Mouse (Mus musculus): ENCODE measurements around the gene Rassf5. TPM values are rescaled to one million over a fixed set of nuclear protein-coding genes. Genes with fewer than 3 reads are reported as not detected.
"Not testable (repeated sequence)": the region's sequence is repeated elsewhere in the genome, so short reads cannot be mapped to it uniquely, and the experiment has no call there.

Rassf5 gene
- total RNA-seq, 2 experiments from 2014 or later: 20.4 to 22.8 TPM

DNA sequence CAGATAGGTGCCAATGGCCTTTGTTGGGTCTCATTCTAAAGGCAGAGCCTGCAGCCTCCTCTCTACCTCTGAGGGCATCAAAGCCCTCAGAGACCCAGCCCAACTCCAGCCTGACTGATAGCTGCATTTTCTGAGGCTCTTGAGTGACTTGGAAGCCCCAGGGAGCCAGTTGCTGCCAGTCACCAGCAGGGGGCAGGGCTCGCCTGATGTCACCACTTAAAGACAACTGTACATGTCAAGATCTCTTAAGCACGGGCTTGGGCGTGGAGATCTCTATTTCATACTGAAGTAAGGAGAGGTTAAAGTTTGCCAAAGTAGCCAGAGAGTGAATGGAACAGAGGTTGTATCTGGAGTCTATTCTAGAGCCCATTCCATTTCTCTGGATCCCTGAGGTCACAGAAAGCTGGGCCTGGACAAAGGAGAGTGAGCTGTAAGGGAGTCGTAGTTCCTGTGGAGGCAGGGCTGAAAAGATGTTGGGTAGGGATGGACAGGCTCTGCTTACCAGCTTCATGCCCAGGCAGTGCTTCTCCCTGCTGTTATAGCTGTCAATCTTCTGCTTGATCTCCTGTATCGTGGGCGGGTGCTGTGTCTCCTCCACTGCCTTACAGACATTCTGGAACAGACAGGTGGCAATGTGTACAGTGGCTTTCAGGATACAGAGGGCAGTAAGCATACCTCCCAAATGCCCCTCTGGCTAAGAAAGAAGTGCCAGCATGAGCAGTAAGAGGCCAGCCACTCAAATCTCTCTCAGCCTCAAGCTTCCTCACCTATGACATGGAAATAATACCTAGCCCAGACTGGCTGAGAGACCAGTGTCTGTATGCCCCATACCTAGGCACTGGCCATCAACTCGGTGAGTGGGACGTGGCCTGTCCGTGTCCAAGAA lies 63.2 kb downstream of the Rassf5 start:
- DNase-seq (ENCODE audit: low spot score in 2 of 2): peak; percentile 78 to 88

DNA sequence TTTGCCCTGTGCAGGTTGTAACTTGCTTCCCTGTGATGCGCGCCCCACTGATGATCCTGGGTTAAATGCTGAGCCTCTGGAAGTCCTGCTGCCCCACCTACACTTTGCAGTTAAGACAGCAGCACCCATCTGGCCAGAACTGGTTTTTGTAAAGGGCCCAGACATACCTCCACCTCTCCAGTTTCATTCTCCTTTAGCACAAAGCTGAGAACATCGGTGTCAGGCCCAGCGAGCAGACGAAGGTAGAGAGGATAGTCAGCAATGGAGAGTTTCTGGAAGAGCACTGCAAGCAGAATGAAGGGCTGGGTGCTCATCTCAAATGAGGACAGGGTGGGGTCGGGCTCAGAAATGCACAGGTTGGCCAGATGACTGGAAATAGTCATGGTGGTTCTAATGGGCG lies 64.7 kb downstream of the Rassf5 start:
- no peak for DNase-seq (ENCODE audit: low spot score in 2 of 2)

GRCm38 (mm10) chr1:131178083-131178482 lies 67.0 kb downstream of the Rassf5 start:
- no peak for DNase-seq (ENCODE audit: low spot score in 2 of 2)

DNA sequence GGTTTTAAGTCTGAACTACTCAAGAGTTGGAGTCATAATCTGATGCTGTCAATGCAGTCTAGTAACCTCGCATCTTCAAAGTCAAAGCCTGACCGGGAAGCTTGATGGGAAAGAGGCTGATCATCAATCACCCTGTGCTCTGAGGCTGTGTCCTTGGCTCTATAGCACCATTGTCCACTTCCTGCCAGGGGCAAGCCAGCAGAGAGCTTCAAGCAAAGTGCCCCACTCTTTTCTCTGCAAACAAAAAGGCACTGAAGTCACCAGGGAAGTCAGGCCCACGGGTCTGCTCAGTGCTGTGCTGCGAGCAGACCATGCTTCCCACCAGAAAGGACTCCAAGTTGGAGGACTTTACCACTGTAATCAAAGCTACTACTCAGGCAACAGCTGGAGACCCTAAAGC lies 67.8 kb downstream of the Rassf5 start:
- no peak for DNase-seq (ENCODE audit: low spot score in 2 of 2)

- DNase-seq (ENCODE audit: low spot score in 2 of 2): no peak
Observed at GRCm38 (mm10) chr1:131175819-131176218, 69.2 kb downstream of the Rassf5 start.

DNA sequence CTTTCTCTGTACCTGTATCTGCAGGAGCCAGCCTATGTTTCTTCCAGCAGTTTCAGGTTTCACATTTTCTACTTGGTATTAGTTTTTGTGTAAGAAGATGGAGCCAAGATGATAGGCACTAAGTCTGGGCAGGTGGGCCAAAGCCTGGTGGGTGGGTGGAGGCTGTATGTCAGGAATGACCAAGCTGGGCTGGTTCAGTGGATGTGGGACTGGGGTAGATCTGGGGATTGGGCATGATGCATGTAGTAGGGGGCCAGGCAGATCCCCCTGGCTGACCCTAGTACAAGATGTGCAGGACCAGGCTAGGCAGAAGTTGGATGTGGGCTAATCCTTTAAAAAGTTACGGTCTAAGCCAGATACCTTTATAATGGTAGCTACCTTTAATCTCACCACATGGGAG lies 69.9 kb downstream of the Rassf5 start:
- no peak for DNase-seq (ENCODE audit: low spot score in 2 of 2)

- DNase-seq (ENCODE audit: low spot score in 2 of 2): no peak
Observed at GRCm38 (mm10) chr1:131174299-131174861, 70.7 kb downstream of the Rassf5 start.

- no peak for DNase-seq (ENCODE audit: low spot score in 2 of 2)
Observed at GRCm38 (mm10) chr1:131173809-131174208, 71.2 kb downstream of the Rassf5 start.

GRCm38 (mm10) chr1:131173001-131173400 lies 72.1 kb downstream of the Rassf5 start:
- DNase-seq (ENCODE audit: low spot score in 2 of 2): no peak

- no peak for DNase-seq (ENCODE audit: low spot score in 2 of 2)
Observed at GRCm38 (mm10) chr1:131167612-131168011, 77.4 kb downstream of the Rassf5 start.

- no peak for DNase-seq (ENCODE audit: low spot score in 2 of 2)
Observed at GRCm38 (mm10) chr1:131164427-131164826, 80.6 kb downstream of the Rassf5 start.

DNA sequence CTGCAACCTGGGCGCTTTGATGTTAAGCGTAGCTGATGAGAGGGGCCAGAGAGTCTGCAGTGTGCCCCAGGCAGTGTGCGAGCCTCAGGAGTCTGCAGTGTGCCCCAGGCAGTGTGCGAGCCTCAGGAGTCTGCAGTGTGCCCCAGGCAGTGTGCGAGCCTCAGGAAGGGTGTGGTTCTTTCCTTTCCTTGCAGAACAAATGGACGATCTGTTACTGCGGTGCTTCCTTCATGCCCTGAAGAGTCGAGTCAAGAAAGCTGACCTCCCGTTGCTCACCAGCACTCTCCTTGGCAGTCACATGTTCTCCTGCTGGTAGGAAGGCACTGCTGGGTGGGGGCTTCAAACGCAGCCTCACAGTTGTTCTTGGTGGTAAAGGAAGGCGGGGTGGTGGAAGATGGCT lies 84.0 kb downstream of the Rassf5 start:
- DNase-seq (ENCODE audit: low spot score in 2 of 2): no peak

GRCm38 (mm10) chr1:131159573-131160327 lies 85.3 kb downstream of the Rassf5 start:
- not testable (repeated sequence) for DNase-seq (ENCODE audit: low spot score in 2 of 2)

GRCm38 (mm10) chr1:131155456-131155855 lies 89.6 kb downstream of the Rassf5 start:
- peak in 1 of 2 experiments; percentile 30 for DNase-seq (ENCODE audit: low spot score in 2 of 2)

DNA sequence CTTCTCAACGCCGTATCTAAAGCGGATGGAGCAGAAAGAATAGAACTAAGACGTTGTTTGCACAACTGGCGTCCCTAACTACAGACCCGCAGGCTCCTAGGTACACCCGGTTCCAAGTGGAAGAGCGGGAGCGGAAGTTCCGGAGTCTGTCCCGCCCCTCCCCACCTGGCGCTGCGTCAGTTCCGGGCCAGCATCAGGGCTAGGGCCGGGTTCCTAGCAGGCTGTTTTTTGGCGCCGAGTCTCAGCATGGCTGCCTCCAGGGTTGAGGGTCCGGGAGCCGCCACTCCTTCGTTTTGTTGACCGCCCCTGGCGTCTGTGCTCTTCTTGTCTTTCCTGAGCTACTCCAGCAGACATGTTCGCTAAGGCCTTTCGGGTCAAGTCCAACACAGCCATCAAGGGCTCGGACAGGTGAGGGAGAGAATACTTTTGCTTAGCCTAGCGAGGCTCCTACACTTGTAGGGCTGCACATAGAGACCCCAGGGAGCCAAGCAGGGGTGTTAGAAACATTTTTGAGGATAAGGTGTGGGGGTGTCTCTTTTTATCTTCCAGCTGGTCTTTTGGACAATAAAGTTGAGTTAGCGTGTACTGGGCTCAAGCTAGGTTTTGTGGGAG lies 91.9 kb downstream of the Rassf5 start, which contains the start of gene Eif2d:
Gene Eif2d, plus strand, starts transcription at position 164 of the 612 bp plus-strand sequence.
- peak; percentile 83 to 88 for DNase-seq (ENCODE audit: low spot score in 2 of 2)

DNA sequence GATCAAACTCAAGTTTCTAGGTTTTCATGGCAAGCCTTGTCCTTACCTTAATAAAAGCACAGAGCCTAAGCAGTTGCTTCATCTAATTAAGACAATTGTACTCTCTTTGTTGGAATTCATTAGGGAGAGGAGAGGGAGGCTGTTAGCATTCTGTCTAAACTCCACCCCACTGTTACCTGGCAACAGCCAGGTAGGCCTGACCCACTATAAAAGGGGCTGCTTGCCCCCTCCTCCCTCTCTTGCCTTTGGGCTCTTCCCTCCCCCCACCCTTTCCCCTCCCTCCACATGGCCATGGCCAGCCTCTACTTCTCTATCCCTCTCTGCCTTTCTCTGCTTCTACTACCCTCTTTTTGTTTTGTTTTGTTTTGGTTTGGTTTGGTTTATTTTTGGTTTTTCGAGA lies 95.6 kb downstream of the Rassf5 start:
- no peak for DNase-seq (ENCODE audit: low spot score in 2 of 2)

- no peak for DNase-seq (ENCODE audit: low spot score in 2 of 2)
Observed at GRCm38 (mm10) chr1:131146181-131146614, 98.9 kb downstream of the Rassf5 start.

DNA sequence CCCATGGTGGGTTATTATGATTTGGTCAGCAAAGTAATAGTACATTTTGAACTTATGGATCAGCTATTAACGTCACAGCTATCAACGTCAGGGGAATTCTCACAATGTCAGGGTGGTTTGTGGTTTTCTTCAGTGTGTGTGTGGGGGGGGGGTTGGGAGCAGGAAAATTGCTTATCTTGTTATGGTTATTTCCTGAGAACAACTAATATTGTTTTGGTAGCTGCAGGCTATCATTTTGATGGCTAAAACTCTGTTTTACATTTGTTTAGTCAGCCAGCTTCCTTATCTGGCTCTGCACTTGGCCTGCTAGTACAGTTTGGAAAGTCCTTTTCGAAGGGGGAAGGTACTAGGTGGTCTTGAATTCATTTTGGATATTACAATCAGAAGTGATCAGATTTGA lies 99.8 kb downstream of the Rassf5 start:
- DNase-seq (ENCODE audit: low spot score in 2 of 2): not testable (repeated sequence)

DNA sequence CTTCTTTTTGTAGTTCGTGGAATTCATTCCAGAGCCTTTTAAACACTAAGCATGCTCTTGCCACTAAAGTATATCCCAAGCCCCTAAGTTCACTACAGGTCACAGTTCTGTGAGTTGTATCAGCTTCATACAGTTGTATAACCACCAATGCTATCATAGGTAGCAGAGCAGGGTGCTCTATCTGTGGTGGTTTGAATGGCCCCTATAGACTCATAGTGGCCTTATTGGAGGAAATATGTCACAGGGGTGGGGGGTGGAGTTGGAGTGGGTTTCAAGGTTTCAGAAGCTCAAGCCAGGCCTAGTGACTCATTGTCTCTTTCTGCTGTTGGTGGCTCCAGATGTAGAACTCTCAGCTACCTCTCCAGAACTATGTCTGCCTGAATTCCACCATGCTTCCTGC lies 102.6 kb downstream of the Rassf5 start:
- DNase-seq (ENCODE audit: low spot score in 2 of 2): no peak

DNA sequence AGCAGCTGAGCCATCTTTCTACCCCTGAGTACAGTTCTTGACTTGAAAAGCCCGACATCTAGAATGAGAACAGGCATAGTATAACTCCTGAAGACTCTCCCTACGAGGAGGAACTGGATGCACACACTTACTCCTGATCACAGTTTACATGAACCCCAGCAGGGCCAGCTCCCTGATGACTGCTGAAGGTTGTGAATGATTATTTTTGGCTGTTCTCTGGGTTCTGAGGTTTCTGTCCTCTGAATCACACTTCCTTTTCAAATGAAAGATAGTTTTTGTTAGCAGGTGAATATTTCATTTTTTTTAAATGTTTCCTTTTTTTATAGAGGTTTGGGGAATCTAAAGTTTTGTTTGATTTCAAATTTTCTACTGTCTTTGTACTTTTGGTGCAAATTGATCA lies 103.6 kb downstream of the Rassf5 start:
- DNase-seq (ENCODE audit: low spot score in 2 of 2): no peak

All from layer of hippocampus, postnatal 14 days (tissue).